Mouse (Mus musculus) small intestine, adult 2 months (tissue): ENCODE data around the gene Ccdc6.

Experiments used
- CTCF ChIP-seq: fragments of 200-500 bp; IDR thresholded peaks from 2 replicates; pipeline ENCODE4 v1.5.1; 2012; ENCODE audit warnings: low read depth, mild to moderate bottlenecking, control low read depth, inconsistent platforms, low read length, moderate library complexity, mixed read lengths; ENCODE audit not compliant: insufficient replicate concordance, insufficient read length; ENCODE audit errors: extremely low read depth
- POLR2A ChIP-seq: fragments of 200-500 bp; IDR thresholded peaks from 2 replicates; pipeline ENCODE4 v1.6.1; 2012; ENCODE audit warnings: low read depth, mild to moderate bottlenecking, control low read depth, inconsistent platforms, low read length, moderate library complexity

DNA sequence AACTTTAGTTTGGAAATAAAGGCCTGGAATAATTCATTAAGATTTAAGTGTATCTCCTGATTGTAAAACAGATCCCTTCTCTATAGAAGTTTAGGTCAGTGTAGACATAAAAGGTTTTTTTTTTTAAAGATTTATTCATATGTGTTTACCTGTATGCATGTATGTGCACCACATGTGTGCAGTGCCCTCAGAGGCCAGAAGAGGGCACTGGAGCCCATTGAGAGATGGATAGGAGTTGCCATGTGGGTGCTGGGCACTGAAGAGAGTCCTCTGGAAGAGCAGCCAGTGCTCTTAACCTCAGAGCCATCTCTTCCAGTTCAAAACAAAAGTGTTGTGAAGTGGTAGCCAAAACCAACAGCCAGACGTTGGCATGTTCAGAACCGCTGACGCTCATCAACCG lies 5.2 kb downstream of the Ccdc6 start:
- TF ChIP-seq POLR2A (no peak), CTCF (no peak)
